Mouse (Mus musculus) intestine, postnatal 0 days (tissue): ENCODE results near the gene Atxn2. TPM values are rescaled to one million over a fixed set of nuclear protein-coding genes. Genes with fewer than 3 reads are reported as not detected.
A peak's percentile ranks its signal among the peaks of the same experiment; 100 is the strongest.

Experiments
- ATAC-seq: fragments of 200-750 bp; cut with Nextera tagmentation; 2 replicates; pipeline ENCODE4 v1.8.0; 2017; ENCODE audit warnings: mild to moderate bottlenecking, moderate TSS enrichment, moderate library complexity
- H3K27ac ChIP-seq: fragments of 300-500 bp; sonication (generic); 2 replicates; pipeline ENCODE4 v1.5.1; 2014; ENCODE audit warnings: mild to moderate bottlenecking, low read depth, low read length, moderate library complexity
- H3K27me3 ChIP-seq: fragments of 300-500 bp; sonication (generic); replicated peaks from 2 replicates; pipeline ENCODE4 v1.6.1; 2014; ENCODE audit warnings: low read length, mixed read lengths; ENCODE audit not compliant: control insufficient read depth, insufficient read depth
- H3K36me3 ChIP-seq: fragments of 300-500 bp; sonication (generic); 2 replicates; pipeline ENCODE4 v1.6.1; 2014; ENCODE audit warnings: mild to moderate bottlenecking, moderate library complexity; ENCODE audit not compliant: control insufficient read depth, insufficient read depth
- H3K4me1 ChIP-seq: fragments of 300-500 bp; sonication (generic); replicated peaks from 2 replicates; pipeline ENCODE4 v1.6.1; 2014; ENCODE audit warnings: antibody characterized with exemption, low read length, mixed read lengths; ENCODE audit not compliant: control insufficient read depth, insufficient read depth
- H3K4me2 ChIP-seq: fragments of 300-500 bp; sonication (generic); replicated peaks from 2 replicates; pipeline ENCODE4 v1.6.1; 2014; ENCODE audit warnings: low read depth, mild to moderate bottlenecking, moderate library complexity
- H3K4me3 ChIP-seq: fragments of 300-500 bp; sonication (generic); 2 replicates; pipeline ENCODE4 v1.5.1; 2014; ENCODE audit warnings: low read depth, low read length
- H3K9ac ChIP-seq: fragments of 300-500 bp; sonication (generic); 2 replicates; pipeline ENCODE4 v1.6.1; 2014; ENCODE audit warnings: mild to moderate bottlenecking, low read depth, low read length
- H3K9me3 ChIP-seq: fragments of 300-500 bp; sonication (generic); 2 replicates; pipeline ENCODE4 v1.6.1; 2016; ENCODE audit warnings: mixed run types; ENCODE audit not compliant: control insufficient read depth
- CTCF ChIP-seq: sonication (generic); IDR thresholded peaks from 2 replicates; pipeline ENCODE4 v1.5.1; 2016; ENCODE audit warnings: low read depth, mild to moderate bottlenecking, control low read depth, antibody characterized with exemption, moderate library complexity
- WGBS: fragments of 180-500 bp; shearing (Covaris S2); extraction: QIAGEN DNeasy Blood & Tissue Kit; methylation state at CpG from one replicate; pipeline ENCODE4 v1.1.7; 2014; 5-methylcytosine and 5-hydroxymethylcytosine counted together
- polyA plus RNA-seq: library from polyadenylated mRNA; unstranded; fragments of >200 nt; fragmentation: Nextera tagmentation; extraction: Ambion mirVana; gene quantifications from 2 replicates; pipeline ENCODE4 v1.2.1, GENCODE M21; 2015

Atxn2 gene
- polyA plus RNA-seq, 1 experiment from 2014 or later: 54.3 TPM

DNA sequence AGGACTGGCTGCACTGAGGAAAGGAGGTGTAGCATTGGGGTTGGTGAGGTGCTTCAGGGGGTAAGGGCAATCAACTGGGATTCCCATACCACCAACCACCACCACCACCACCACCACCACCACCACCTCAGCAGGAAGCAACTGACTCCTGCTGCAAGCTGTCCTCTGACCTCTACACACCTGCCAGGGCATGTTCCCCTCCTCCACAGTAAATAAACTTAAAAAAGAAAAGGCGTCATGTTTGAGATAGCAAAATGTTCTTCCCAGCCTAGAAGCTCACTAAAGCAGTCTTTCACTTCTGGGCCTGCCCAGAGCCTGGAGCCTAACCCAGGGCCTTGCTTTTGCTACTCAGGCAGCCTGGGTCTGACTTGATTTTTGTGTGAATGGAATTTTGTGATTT, 3.2 kb downstream of the Atxn2 start:
- Histone ChIP-seq H3K9me3 (no peaks in the 10 kb centered on the region), H3K27me3 (no peaks in the 10 kb centered on the region), H3K4me3 (no peak overlapping the region), H3K4me2 (peak overlapping the region; percentile 84), H3K9ac (no peak overlapping the region), H3K4me1 (0 out of 2 replicates have a peak, but pooled peaks cover 7% of the 10 kb centered on the region), H3K36me3 (no peaks in the 10 kb centered on the region; the same call in 1 of the 2 replicates), H3K27ac (0 out of 2 replicates have a peak overlapping the region, but pooled peaks have one; percentile 5)
- WGBS: 30% methylated on average over 1 of the region's 1 CpGs
- TF ChIP-seq CTCF: no peak
- ATAC-seq: no peak

DNA sequence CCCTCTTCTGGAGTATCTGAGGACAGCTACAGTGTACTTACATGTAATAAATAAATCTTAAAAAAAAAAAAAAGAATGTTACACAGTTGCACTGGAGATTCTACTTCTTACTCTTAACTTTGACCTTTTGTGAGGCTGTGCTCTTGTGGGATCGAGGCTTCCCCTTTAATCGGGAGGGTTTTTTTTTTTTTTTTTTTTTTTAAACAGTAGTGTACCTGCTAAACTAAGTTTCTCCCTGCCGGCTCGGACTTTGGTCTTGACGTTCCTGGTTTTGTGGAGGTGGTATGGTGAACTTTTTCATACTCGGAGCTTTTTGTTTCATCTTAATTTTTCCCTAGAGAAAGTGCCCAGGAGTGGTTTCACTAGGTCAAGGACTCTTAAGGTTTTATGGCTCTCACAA, 3.8 kb downstream of the Atxn2 start:
- TF ChIP-seq CTCF: no peak; the same call in 1 of the 2 replicates
- Histone ChIP-seq H3K4me1 (0 out of 2 replicates have a peak, but pooled peaks cover 7% of the 10 kb centered on the region), H3K9me3 (no peaks in the 10 kb centered on the region), H3K9ac (no peak overlapping the region), H3K36me3 (no peaks in the 10 kb centered on the region; the same call in 1 of the 2 replicates), H3K4me3 (no peak overlapping the region), H3K27ac (no peak overlapping the region), H3K4me2 (peak overlapping the region; percentile 17; the same call in 1 of the 2 replicates), H3K27me3 (no peaks in the 10 kb centered on the region)
- ATAC-seq: no peak
- 32% methylated on average over 6 of the region's 6 CpGs for WGBS

DNA sequence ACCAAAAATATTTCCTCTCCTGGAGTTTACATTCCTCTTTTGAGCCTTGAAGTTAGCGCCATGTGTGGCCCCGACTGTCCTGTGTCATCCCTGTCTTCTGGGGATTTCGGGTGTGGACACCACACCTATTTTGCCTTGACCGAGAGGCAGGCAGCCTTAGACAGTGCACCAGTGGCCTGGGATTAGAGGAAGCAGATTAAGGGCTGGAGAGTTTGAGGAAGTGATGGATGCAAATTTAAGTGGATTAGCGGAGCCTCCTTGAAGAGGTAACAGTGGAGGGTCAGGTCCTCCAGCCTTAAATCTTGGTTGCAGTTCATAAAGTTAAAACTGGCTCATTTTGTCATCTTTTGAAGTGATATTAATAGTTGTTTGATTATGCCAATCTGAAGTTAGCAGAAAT, 7.3 kb downstream of the Atxn2 start:
- no peaks in the 10 kb centered on the region; the same call in 1 of the 2 replicates for H3K36me3 ChIP-seq
- no peak overlapping the region for H3K27ac ChIP-seq
- H3K9ac ChIP-seq: no peak overlapping the region
- 66% methylated on average over 5 of the region's 5 CpGs for WGBS
- no peak for TF ChIP-seq CTCF
- no peaks in the 10 kb centered on the region for H3K9me3 ChIP-seq
- H3K4me3 ChIP-seq: no peak overlapping the region
- 0 out of 2 replicates have a peak, but pooled peaks cover 7% of the 10 kb centered on the region for H3K4me1 ChIP-seq
- ATAC-seq: no peak
- H3K4me2 ChIP-seq: no peak overlapping the region
- H3K27me3 ChIP-seq: no peaks in the 10 kb centered on the region

DNA sequence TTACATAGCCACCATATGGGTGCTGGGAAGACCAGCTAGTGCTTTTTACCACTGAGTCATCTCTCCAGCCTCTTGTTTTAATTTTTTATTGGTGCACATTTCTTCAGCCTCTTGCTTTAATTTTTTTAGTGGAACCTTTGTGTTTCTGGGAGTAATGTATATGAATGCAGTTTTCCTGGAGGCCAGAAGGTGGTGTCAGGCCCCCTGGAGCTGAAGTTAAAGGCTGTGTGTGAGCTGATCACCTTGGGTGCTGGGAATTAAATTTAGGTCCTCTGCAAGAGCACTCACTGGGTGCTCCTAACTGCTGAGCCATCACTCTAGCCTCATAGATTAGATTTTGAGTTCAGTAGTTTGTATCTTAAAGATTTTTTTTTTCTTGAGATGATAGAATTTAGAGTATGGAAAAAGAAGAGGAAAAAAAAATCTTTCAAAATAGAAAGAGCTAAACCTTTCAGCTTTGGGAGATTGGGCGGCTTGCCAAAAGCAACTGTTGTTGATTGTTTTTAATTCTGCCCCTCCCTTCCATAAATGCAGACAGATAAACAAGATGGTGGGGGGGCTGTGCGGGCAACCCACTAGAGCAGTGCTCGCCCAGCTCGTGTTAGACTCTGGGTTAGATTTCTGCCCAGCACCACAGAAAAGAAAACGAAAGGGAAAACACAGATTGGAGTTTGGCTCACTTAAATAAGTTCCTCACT, 9.9 kb downstream of the Atxn2 start:
- Histone ChIP-seq H3K27me3 (no peaks in the 10 kb centered on the region), H3K4me2 (no peak overlapping the region), H3K27ac (no peak overlapping the region), H3K36me3 (no peaks in the 10 kb centered on the region; the same call in 1 of the 2 replicates), H3K4me1 (peaks cover 3% of the 10 kb centered on the region; the same call in 1 of the 2 replicates), H3K9me3 (no peaks in the 10 kb centered on the region), H3K4me3 (no peak overlapping the region), H3K9ac (no peak overlapping the region)
- TF ChIP-seq CTCF: peak; percentile 58
- ATAC-seq: no peak
- WGBS: 81% methylated on average over 5 of the region's 5 CpGs

DNA sequence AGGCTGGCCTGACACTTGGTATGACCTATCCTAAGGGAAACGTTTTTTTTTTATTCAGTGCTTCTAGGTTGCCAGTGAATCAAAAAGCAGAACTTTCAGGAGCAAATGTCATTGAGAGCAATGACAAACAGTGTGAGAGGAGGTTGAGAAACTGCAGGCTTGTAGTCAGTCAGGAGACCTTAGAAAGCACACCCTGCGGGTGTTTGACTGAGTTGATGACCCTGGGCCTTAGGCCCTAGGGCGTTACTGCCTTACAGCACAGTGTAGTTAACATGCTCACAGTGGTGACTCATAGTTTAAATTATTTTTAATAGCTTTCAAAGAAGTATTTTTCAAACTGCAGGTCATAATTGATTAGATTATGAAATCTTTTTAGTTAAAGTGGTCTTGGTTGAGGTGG, 10.7 kb downstream of the Atxn2 start:
- 41% methylated on average over 3 of the region's 3 CpGs for WGBS
- Histone ChIP-seq H3K9me3 (no peaks in the 10 kb centered on the region), H3K27ac (no peak overlapping the region), H3K4me2 (no peak overlapping the region), H3K4me3 (no peak overlapping the region), H3K27me3 (no peaks in the 10 kb centered on the region), H3K9ac (no peak overlapping the region), H3K4me1 (no peaks in the 10 kb centered on the region; the same call in 1 of the 2 replicates), H3K36me3 (no peaks in the 10 kb centered on the region; the same call in 1 of the 2 replicates)
- peak; percentile 44; the same call in 1 of the 2 replicates for ATAC-seq
- TF ChIP-seq CTCF: no peak

DNA sequence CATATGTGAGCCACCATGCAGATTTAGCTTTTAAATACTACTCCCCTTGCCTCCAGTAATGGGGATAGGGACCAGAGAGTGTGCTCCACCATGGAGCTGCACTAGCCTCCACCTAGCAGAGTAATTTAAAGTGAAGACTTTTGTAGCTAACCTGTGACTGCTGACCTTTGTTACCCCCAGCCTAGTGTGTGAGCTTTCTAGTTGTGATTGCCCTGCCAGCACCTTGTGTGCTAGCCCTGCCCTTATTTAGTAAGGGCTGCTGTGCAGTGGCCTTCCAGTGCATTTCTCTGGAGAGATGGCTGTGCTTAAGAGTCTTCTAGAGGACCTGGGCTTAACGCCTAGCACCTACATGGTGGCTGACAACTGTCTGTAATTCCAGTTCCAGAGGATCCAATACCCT, 13.5 kb downstream of the Atxn2 start:
- TF ChIP-seq CTCF: no peak
- Histone ChIP-seq H3K4me2 (peak overlapping the region; percentile 17; the same call in 1 of the 2 replicates), H3K4me3 (no peak overlapping the region), H3K27me3 (no peaks in the 10 kb centered on the region), H3K9me3 (no peaks in the 10 kb centered on the region), H3K9ac (no peak overlapping the region), H3K4me1 (peaks cover 2% of the 10 kb centered on the region; the same call in 1 of the 2 replicates), H3K27ac (no peak overlapping the region), H3K36me3 (no peaks in the 10 kb centered on the region; the same call in 1 of the 2 replicates)
- WGBS: 70% methylated on average over 1 of the region's 1 CpGs
- peak; percentile 52 for ATAC-seq
